Mouse (Mus musculus): ENCODE results near the gene Ifit1bl2.

DNA sequence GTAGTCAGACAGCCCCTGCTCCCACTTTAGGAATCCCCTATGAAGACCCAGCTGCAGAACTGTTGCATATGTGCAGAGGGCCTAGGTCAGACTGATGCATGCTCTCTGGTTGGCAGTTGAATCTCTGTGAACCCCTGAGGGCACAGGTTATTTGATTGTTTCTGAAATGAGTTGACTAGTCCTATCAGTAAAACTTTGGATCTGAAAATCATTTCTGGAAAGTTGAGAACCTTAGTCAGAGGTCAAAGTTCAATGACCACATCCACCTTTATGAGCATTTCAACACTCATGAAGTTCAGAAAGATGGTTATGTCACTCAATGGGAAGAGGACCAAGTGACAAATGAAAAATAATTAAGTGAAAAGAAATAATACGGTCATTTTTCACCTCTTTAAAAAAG lies 45.0 kb upstream of the Ifit1bl2 start:
- TF ChIP-seq CTCF (IDR thresholded peaks at IDR 0.05; ENCODE audit: insufficient read depth, low read length) = no peak
- TF ChIP-seq POLR2A (IDR thresholded peaks at IDR 0.05; ENCODE audit: borderline replicate concordance, extremely low read depth, low read depth, low read length) = no peak

Data from lung, adult 2 months (tissue).